Mouse (Mus musculus) left cerebral cortex, postnatal 14 days (tissue): ENCODE measurements at regions not wholly inside any gene's neighbourhood (a gene's known extent, or its start where the extent isn't known, plus 50 kb on each side); places are given as distances from the start of the nearest gene placed in this dataset.

ENCODE experiments used
- DNase-seq, 2 experiments: peaks; one replicate each; pipeline ENCODE4 v3.0.0; 2021 to 2022; ENCODE audit warnings: low spot score in 2 of 2, mixed read lengths in 1 of 2
- intact Hi-C: fragments of 180-260 bp; cut with DNase I; formaldehyde crosslinking; loops from one replicate; pipeline ENCODE4 v1.15.1; 2025

DNA sequence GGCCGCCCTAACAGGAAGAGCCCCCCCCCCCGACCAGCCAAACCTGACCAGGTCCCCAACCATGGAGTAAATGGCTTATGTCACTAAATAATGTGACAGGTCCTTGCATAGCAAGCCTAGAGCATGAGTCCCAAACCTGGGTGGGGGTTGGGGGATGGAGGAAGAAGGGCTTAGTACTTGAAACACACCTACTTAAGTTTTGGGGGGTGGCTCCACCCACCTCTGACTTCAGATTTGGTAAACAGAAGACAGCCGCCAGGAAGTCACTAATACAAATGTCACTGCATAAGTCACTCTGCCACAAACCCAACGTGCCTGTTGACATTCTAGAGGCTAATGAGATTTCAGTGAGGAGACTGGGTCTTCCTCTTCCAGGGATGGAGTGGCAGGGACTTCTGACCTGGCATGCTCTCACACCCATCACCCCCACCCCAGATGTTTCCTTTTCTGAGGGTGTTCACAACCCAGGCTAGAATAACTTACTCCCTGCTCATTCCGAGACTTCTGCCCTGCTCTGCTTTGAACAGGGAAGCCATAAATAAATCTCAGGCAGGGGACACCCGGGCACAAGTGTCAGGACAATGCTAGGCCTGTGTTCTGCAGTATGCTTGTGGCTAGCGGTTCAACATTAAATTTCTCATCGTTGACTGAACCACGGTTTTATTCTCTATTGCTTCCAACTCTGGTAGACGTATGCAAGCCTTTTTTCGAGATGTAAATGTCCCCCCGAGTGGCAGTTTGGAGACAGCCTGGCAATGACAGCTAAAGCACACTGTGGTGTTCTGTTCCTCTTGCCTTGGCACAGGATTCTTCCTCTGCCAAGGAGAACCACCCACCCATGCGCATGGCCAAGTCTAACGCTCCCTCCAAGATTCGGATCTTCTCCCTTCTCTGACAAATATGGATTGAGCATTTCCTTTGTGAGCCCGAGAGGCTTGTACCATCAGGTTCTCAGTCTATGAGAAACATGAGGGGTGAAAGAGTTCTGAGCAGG is 161.6 kb upstream of the Dyrk2 start:
- DNase-seq, result peak; percentile 39 to 63
- intact Hi-C loops, result no loop called here

- DNase-seq, result no peak
- intact Hi-C loops, result no loop called here
Measured at GRCm38 (mm10) chr10:119028480-119029137, 158.6 kb upstream of the Dyrk2 start.

DNA sequence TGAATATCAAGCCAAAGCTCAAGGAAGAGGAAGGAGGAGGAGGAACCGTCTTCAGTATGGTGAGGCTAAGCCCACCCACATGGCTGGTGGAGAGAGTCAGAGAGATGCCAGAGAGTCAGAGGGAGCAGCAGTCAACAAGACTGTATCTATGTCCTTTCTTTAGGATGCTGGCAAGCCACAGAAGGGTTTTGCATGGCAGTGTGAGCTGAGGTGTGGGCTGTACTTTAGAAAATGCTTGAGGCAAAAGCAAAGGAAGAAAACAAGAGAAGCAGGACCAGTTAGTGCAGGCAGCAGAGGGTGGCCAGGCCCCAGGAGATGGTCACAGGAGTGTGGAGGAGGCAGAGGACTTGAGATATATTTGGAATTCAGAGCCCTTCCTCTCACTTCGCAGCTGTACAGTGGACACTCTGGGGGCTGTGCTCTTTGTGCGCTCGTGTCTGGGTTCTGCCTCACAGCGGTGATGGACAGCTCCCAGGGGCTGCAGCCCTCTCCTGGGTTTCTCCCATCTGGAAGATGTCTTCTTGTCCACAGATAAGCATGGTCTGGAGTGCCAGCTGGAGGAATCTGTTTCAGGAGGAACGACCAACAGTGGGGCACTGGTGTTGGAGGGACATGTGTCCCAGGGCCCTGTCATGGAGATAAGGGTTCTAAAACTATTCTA is 157.4 kb upstream of the Dyrk2 start:
- DNase-seq, result no peak
- intact Hi-C loops, result no loop called here

DNA sequence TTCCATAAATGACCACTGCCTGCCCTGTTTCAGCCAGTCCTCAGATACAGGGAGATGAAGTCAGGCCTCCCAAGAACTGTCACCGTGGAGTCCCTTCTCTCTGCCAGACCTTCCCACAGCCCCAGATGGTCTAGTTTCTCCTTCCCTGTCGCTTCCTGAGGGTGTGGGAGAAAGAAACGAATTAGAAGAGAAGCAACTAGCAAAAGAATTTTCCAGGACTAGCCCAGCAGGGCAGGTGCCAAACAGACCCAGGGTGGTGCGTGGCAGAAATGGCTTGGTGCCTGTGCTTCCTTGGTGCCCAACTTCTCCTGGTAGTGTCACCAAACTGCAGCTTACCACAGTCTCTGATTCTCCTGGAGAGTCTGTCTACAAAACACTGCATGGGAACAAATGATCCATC is 156.3 kb upstream of the Dyrk2 start:
- peak; percentile 32 to 51 for DNase-seq
- intact Hi-C loops, result no loop called here

DNA sequence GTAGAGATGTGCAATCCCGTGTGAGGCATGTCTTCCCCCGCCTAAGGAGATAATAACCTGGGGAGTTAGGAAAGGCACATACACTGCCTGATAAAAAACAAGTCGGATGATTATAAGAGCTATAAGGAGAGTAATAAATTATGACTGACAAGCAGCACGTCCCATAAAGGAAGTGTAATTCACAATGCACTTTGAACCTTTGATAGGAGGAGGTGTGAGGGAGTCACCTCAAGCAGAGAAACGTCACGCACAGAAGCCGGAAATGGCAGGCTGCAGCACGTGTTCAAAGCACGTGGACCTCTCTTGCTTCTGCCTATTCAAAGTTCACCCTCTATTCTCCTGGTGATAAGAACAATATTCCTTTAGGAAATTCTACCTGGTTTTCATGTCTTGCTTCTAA is 154.4 kb upstream of the Dyrk2 start:
- no peak for DNase-seq
- intact Hi-C loops, result no loop called here

DNA sequence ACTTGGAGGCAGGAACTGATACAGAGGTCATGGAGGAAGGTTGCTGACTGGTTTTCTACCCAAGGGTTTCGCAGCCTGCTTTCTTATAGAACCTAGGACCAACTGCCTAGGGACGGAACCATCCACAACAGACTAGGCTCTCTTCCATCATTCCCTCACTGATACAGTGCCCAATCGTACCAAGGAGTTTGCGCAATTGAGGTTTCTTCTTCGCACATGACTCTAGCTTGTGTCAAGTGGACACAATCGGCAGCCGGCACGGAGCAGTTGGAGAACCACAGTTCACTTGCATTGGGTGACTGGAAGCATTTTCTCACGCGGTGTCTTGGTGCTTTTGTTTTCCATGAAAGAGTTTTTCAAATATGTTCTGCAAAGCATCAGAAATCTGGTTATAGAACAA is 149.1 kb upstream of the Dyrk2 start:
- intact Hi-C loops, result no loop called here

DNA sequence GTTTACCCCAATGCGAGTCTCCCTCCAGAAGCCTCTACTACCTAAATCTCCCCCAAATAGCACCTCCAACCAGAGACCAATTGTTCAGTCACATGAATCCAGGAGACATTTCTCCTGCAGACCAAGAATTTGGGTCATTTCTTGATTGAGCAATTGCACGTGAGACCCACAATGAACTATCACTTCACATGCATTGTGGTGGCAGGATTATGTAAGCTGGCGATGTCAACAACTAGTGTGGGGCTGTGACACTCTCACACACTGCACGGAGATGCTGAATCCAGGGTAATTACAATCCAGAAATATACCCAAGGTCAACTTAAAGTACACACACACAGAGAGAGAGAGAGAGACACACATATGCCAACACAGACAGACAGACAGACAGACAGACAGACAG is 148.5 kb upstream of the Dyrk2 start:
- intact Hi-C loops, result no loop called here
- DNase-seq, result no peak

More for the DNA sequence above, 149.1 kb upstream of the Dyrk2 start:
- no peak for DNase-seq

GRCm38 (mm10) chr10:119016104-119016503 is 146.1 kb upstream of the Dyrk2 start:
- DNase-seq, result no peak
- intact Hi-C loops, result no loop called here

DNA sequence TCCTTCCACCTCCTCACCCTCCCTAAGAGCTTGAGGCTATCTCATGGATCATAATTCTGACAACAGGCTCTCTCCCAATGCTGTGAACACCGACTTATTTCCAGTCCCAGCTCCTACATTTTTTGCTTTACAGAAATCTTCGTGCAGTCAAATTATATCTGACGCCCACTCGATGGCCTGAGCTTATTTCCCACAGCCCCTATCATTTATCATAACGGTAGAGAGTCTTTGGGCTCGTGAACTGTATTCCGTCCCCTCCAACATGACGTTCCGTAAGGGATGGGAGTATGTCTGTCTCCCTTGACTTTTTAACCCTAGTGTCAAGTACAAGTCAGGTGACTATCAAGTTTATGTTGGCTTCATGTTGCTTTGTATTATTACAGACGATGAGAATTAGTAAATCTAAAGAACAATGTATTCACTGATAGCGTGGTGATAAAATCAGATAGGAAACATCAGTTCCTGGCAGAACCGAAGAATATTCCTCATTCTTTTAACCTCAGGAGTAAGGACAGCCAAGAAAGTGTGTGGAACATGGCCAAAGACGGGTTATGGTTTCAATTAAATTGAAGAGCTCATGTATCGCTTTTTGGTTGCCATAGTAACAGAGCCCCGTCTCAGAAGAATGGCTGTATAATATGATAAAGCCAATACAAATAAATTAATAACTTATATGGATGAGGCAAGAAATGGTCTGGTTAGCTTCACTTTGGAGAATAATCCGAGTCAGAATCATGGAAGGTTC is 145.5 kb upstream of the Dyrk2 start:
- no peak for DNase-seq
- intact Hi-C loops, result no loop called here

- intact Hi-C loops, result no loop called here
- no peak for DNase-seq
Measured at GRCm38 (mm10) chr10:119014731-119015130, 144.7 kb upstream of the Dyrk2 start.

DNA sequence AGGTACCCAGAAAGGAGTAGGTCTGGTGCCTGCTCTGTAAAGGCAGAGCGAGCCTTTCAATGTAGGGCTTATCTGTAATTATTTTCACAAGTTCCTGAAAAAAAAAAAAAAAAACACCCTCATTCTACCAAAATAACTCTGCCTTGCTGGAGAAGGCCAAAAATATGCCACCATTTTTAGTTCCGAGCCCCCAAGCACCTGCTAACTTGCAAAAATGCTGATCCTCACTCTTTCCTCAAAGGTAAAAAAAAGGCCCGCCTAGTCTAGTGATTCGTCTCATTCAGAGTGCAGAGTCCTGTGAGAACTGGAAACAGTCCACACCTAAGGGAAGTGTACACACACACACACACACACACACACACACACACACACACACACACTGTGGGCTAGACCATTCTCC is 143.7 kb upstream of the Dyrk2 start:
- DNase-seq, result peak in 1 of 2 experiments; percentile 49
- intact Hi-C loops, result no loop called here

DNA sequence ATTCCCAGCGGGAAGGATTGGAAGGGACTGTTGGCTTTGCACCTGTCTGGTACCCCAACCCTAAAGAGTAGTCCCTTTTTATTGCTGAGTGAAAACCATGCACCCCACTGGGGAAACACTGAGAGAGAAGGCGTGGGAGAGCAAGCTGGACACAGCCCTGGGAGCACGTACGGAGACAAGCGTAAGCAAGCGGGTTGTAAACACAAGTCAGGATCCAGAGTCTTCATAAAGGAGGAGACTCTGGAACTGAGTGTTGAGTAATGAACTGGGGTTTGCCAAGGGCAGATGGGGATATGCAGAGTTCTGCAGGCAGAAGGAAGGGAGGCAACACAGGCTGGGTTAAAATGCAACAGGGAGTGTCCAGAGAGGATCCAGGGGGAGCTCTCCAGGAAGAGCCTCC is 141.5 kb upstream of the Dyrk2 start:
- DNase-seq, result no peak
- intact Hi-C loops, result no loop called here

GRCm38 (mm10) chr10:119010884-119011283 is 140.9 kb upstream of the Dyrk2 start:
- DNase-seq, result no peak
- intact Hi-C loops, result no loop called here

DNA sequence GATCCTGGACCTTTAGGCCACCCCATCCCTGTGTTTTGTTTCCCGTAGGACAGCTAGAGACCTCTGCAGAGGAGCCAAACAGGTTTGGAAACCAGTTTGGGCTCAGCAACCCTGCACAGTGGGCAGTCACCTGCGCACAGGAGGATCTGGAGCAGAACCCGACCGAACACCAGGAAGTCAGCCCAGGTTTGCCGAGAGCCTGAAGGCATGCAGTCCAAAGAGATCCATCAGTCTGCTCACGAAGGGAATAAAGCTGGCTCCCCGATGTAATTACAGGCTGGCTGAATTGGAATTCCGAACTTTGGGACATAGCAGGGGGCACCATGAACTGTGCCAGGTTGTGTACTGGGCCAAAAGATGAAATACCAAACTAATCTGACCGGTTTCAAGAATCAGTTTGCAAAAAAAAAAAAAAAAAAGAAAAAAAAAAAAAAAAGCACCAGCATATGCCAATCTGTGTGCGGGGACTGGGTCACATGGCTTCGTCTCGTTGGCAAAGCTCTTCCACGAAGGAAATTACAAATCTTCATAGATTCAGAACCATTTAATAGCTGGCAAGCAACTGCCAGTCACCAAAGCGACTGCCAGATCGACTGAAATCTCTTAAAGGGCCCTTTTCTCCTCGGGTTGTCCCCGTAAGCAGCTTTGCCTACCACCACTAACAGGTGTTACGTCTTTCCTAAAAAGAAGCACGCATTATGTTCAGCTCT is 137.0 kb upstream of the Dyrk2 start:
- no peak for DNase-seq
- intact Hi-C loops, result no loop called here

- intact Hi-C loops, result no loop called here
Measured at GRCm38 (mm10) chr10:119005491-119005890, 135.5 kb upstream of the Dyrk2 start.

GRCm38 (mm10) chr10:119004426-119004825 is 134.4 kb upstream of the Dyrk2 start:
- intact Hi-C loops, result no loop called here
- no peak for DNase-seq

More at GRCm38 (mm10) chr10:119005491-119005890, 135.5 kb upstream of the Dyrk2 start:
- no peak for DNase-seq

DNA sequence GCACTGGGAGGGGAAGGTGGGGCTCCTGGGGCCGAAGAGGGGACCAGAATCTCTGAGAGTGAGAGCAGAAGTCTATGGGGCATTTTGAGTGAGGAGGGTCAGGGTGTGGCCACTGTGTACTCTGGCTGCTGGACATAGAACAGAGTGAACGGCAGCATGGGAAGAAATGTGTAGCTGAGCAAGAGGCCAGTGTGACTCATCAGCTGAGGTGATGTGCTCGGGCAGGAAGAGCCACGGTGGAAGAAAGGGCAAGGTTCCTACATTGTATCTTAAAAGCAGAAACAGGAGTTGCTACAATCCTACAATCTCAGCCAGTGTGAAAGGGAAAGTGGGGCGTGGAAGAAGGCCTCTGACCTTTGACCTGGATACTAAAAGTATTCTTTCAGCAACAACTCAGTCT is 133.8 kb upstream of the Dyrk2 start:
- intact Hi-C loops, result no loop called here
- DNase-seq, result no peak

DNA sequence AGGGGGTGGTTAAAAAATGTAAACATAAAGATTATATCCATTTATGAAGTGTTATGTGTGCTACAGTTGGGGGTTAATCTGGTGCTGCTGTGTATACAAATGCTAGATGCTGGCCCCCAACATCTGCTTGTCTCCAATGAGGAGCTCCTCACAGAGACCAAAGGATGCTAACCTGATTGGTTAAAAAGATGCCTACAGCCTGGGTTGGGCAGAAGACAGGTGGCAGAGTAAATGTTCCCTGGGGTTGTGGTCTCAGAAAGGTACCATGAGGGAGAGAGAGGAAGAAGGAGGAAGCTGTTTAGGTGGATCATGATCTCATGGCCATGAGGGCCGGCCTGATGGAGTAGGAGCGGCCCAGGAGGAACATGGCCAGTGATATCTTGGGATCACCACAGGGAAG is 133.0 kb upstream of the Dyrk2 start:
- intact Hi-C loops, result no loop called here
- DNase-seq, result no peak

- intact Hi-C loops, result no loop called here
- no peak for DNase-seq
Measured at GRCm38 (mm10) chr10:119001895-119002294, 131.9 kb upstream of the Dyrk2 start.
